Mouse (Mus musculus): ENCODE data around the gene Faiml.

Gene Faiml

DNA sequence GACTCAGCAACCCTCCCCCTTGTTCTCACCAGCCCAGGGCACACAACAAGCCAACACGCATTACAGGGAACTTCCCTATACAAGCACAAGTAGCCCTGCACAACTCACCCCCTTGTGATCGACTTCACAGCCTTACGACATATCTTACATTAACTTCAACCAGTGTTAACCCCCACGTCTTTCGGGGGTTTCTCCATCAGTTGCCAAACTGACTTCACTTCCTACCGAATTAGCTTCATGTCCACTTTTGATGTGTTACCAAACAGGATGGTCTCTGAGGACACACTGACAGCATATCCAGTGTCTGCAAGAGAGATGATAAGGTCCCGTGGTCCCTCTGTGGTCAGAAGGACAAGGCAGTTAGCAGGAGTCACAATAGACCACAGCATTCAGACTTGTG, 54.9 kb downstream of the Faiml start:
- in situ Hi-C loops (cut with MboI, MseI): no loop called here

- in situ Hi-C loops (cut with MboI, MseI): no loop called here
Measured at GRCm38 (mm10) chr9:99180272-99180671, 56.8 kb downstream of the Faiml start.
